Mouse (Mus musculus) lung, embryonic 14.5 days (tissue): ENCODE results near the gene Mesp1. TPM values are rescaled to one million over a fixed set of nuclear protein-coding genes. Genes with fewer than 3 reads are reported as not detected.

Experiments used
- ATAC-seq: fragments of 200-750 bp; cut with Nextera tagmentation; 2 replicates; pipeline ENCODE4 v1.8.0; 2017; ENCODE audit warnings: mild to moderate bottlenecking, moderate TSS enrichment, moderate library complexity; ENCODE audit not compliant: insufficient read depth
- DNase-seq: peaks from one replicate; pipeline ENCODE4 v3.0.0-alpha.2; 2015
- H3K27ac ChIP-seq: fragments of 300-500 bp; sonication (generic); 2 replicates; pipeline ENCODE4 v1.5.1; 2014; ENCODE audit warnings: low read depth, mild to moderate bottlenecking, moderate library complexity
- H3K27me3 ChIP-seq: fragments of 300-500 bp; sonication (generic); 2 replicates; pipeline ENCODE4 v1.6.1; 2014; ENCODE audit warnings: low read length, control low read depth; ENCODE audit not compliant: insufficient read depth
- H3K36me3 ChIP-seq: fragments of 300-500 bp; sonication (generic); 2 replicates; pipeline ENCODE4 v1.6.1; 2014; ENCODE audit warnings: control low read depth; ENCODE audit not compliant: insufficient read depth
- H3K4me1 ChIP-seq: fragments of 300-500 bp; sonication (generic); 2 replicates; pipeline ENCODE4 v1.6.1; 2014; ENCODE audit warnings: antibody characterized with exemption, control low read depth; ENCODE audit not compliant: insufficient read depth
- H3K4me2 ChIP-seq: fragments of 300-500 bp; sonication (generic); 2 replicates; pipeline ENCODE4 v1.6.1; 2014; ENCODE audit warnings: mild to moderate bottlenecking
- H3K4me3 ChIP-seq: fragments of 300-500 bp; sonication (generic); 2 replicates; pipeline ENCODE4 v1.5.1; 2014; ENCODE audit warnings: low read depth, low read length
- H3K9ac ChIP-seq: fragments of 300-500 bp; sonication (generic); 2 replicates; pipeline ENCODE4 v1.6.1; 2014
- H3K9me3 ChIP-seq: fragments of 300-500 bp; sonication (generic); 2 replicates; pipeline ENCODE4 v1.6.1; 2016; ENCODE audit warnings: low read depth, low read length, control low read depth
- CTCF ChIP-seq: IDR thresholded peaks from 2 replicates; pipeline ENCODE4 v1.5.1; 2016; ENCODE audit warnings: antibody characterized with exemption, low read depth
- WGBS: fragments of 180-500 bp; shearing (Covaris S2); extraction: QIAGEN DNeasy Blood & Tissue Kit; methylation state at CpG from one replicate; pipeline ENCODE4 v1.1.7; 2014; 5-methylcytosine and 5-hydroxymethylcytosine counted together
- polyA plus RNA-seq: library from polyadenylated mRNA; unstranded; fragments of >200 nt; fragmentation: Nextera tagmentation; extraction: Ambion mirVana; gene quantifications from 2 replicates; pipeline ENCODE4 v1.2.1, GENCODE M21; 2014

Mesp1 gene
- polyA plus RNA-seq = not detected in 2 replicates

- peak within 1 kb of the TSS; percentile 73 for H3K4me2 ChIP-seq
- H3K4me3 ChIP-seq = peak within 1 kb of the TSS; percentile 40
- no peak for TF ChIP-seq CTCF
- peak within 1 kb of the TSS; percentile 46 for H3K9ac ChIP-seq
- no peaks in the 10 kb centered on the region for H3K36me3 ChIP-seq
- peaks cover 50% of the 10 kb centered on the region for H3K27me3 ChIP-seq
- H3K4me1 ChIP-seq = 0 out of 2 replicates have a peak, but pooled peaks cover 2% of the 10 kb centered on the region
- H3K27ac ChIP-seq = no peak within 1 kb of the TSS
- no peak for DNase-seq
- WGBS = 70% methylated on average over 6 of the region's 6 CpGs
- ATAC-seq = no peak
- H3K9me3 ChIP-seq = no peaks in the 10 kb centered on the region
These were observed at the start of gene Mesp1 for GRCm38 (mm10) chr7:79793688-79794087. TSS of gene Mesp1 (minus strand) at chr7:79793788.

DNA sequence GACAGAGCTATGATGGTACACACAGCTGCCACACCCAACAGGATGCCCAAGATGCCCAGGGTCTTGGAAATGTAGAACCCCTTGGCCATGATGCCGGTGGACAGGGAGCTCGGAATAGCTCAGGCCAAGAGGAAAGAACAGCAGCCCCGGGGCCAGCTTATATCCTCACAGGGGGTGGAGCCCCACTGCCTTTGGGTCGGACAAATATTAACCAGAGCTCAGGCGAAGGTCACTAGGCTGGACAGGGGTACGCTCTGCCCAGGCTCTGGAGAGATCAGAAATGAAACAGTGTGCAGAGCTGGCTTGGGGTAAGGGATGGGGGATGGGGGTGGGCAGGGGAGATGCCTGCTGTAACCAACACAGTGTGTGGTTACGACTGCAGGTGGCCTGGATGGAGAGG lies 48.6 kb upstream of the Mesp1 start:
- no peak overlapping the region for H3K4me2 ChIP-seq
- whole genome bisulfite sequencing = 46% methylated on average over 7 of the region's 7 CpGs
- no peaks in the 10 kb centered on the region for H3K9me3 ChIP-seq
- no peaks in the 10 kb centered on the region; the same call in 1 of the 2 replicates for H3K4me1 ChIP-seq
- no peak overlapping the region for H3K27ac ChIP-seq
- H3K27me3 ChIP-seq = peaks cover 4% of the 10 kb centered on the region; the same call in 1 of the 2 replicates
- TF ChIP-seq CTCF = no peak
- H3K9ac ChIP-seq = no peak overlapping the region
- no peak overlapping the region for H3K4me3 ChIP-seq
- ATAC-seq (no peak), DNase-seq (no peak)
- H3K36me3 ChIP-seq = no peaks in the 10 kb centered on the region

GRCm38 (mm10) chr7:79837247-79837646 lies 43.7 kb upstream of the Mesp1 start:
- Histone ChIP-seq H3K4me2 (no peak overlapping the region), H3K27me3 (no peaks in the 10 kb centered on the region), H3K36me3 (no peaks in the 10 kb centered on the region), H3K9me3 (no peaks in the 10 kb centered on the region), H3K27ac (no peak overlapping the region), H3K9ac (no peak overlapping the region), H3K4me1 (no peaks in the 10 kb centered on the region), H3K4me3 (no peak overlapping the region)
- 33% methylated on average over 2 of the region's 2 CpGs for WGBS
- DNase-seq = no peak
- TF ChIP-seq CTCF = no peak
- ATAC-seq = no peak

- Histone ChIP-seq H3K4me3 (no peak overlapping the region), H3K9me3 (no peaks in the 10 kb centered on the region), H3K4me2 (no peak overlapping the region), H3K4me1 (no peaks in the 10 kb centered on the region), H3K27ac (no peak overlapping the region), H3K9ac (no peak overlapping the region), H3K27me3 (no peaks in the 10 kb centered on the region), H3K36me3 (no peaks in the 10 kb centered on the region)
- WGBS = 96% methylated on average over 6 of the region's 6 CpGs
- no peak for ATAC-seq
- TF ChIP-seq CTCF = no peak
- no peak for DNase-seq
These were observed 41.6 kb upstream of the Mesp1 start for GRCm38 (mm10) chr7:79835196-79835595.

- TF ChIP-seq CTCF = no peak
- no peaks in the 10 kb centered on the region for H3K9me3 ChIP-seq
- no peak overlapping the region for H3K27ac ChIP-seq
- DNase-seq (no peak), ATAC-seq (no peak)
- no peaks in the 10 kb centered on the region for H3K27me3 ChIP-seq
- no peak overlapping the region for H3K4me3 ChIP-seq
- no peaks in the 10 kb centered on the region for H3K36me3 ChIP-seq
- no peak overlapping the region for H3K4me2 ChIP-seq
- H3K4me1 ChIP-seq = no peaks in the 10 kb centered on the region
- no peak overlapping the region for H3K9ac ChIP-seq
These were observed 39.4 kb upstream of the Mesp1 start for GRCm38 (mm10) chr7:79832980-79833379.

- Histone ChIP-seq H3K27me3 (no peaks in the 10 kb centered on the region), H3K4me3 (no peak overlapping the region), H3K9me3 (no peaks in the 10 kb centered on the region), H3K9ac (no peak overlapping the region), H3K36me3 (no peaks in the 10 kb centered on the region), H3K27ac (peak overlapping the region; percentile 27; the same call in 1 of the 2 replicates), H3K4me2 (no peak overlapping the region), H3K4me1 (no peaks in the 10 kb centered on the region)
- 40% methylated on average over 6 of the region's 6 CpGs for WGBS
- TF ChIP-seq CTCF = no peak
- DNase-seq (peak; percentile 60), ATAC-seq (no peak)
These were observed 38.0 kb upstream of the Mesp1 start for GRCm38 (mm10) chr7:79831585-79831984.

GRCm38 (mm10) chr7:79831145-79831544 lies 37.6 kb upstream of the Mesp1 start:
- no peaks in the 10 kb centered on the region for H3K9me3 ChIP-seq
- H3K4me3 ChIP-seq = no peak overlapping the region
- TF ChIP-seq CTCF = no peak
- no peak overlapping the region for H3K9ac ChIP-seq
- no peaks in the 10 kb centered on the region for H3K4me1 ChIP-seq
- H3K4me2 ChIP-seq = no peak overlapping the region
- H3K27ac ChIP-seq = peak overlapping the region; percentile 27; the same call in 1 of the 2 replicates
- DNase-seq (no peak), ATAC-seq (no peak)
- no peaks in the 10 kb centered on the region for H3K36me3 ChIP-seq
- WGBS = 56% methylated on average over 6 of the region's 6 CpGs
- no peaks in the 10 kb centered on the region for H3K27me3 ChIP-seq

GRCm38 (mm10) chr7:79828341-79828740 lies 34.8 kb upstream of the Mesp1 start:
- Histone ChIP-seq H3K9ac (no peak overlapping the region), H3K36me3 (no peaks in the 10 kb centered on the region), H3K27ac (no peak overlapping the region), H3K27me3 (no peaks in the 10 kb centered on the region), H3K4me3 (no peak overlapping the region), H3K4me2 (no peak overlapping the region), H3K4me1 (no peaks in the 10 kb centered on the region), H3K9me3 (no peaks in the 10 kb centered on the region)
- DNase-seq = no peak
- ATAC-seq = no peak
- WGBS = 65% methylated on average over 3 of the region's 3 CpGs
- no peak for TF ChIP-seq CTCF
